Mouse (Mus musculus) induced T-regulatory cell, adult 2 months (primary cell): Measurements from ENCODE around the gene Ist1.

Experiments
- DNase-seq: peaks from one replicate; pipeline ENCODE4 v3.0.0-alpha.2; 2012; ENCODE audit warnings: low read depth

The Ist1 gene

GRCm38 (mm10) chr8:109682120-109682519 lies 10.9 kb downstream of the Ist1 start:
- DNase-seq, result no peak

GRCm38 (mm10) chr8:109681535-109681934 lies 11.5 kb downstream of the Ist1 start:
- no peak for DNase-seq

DNA sequence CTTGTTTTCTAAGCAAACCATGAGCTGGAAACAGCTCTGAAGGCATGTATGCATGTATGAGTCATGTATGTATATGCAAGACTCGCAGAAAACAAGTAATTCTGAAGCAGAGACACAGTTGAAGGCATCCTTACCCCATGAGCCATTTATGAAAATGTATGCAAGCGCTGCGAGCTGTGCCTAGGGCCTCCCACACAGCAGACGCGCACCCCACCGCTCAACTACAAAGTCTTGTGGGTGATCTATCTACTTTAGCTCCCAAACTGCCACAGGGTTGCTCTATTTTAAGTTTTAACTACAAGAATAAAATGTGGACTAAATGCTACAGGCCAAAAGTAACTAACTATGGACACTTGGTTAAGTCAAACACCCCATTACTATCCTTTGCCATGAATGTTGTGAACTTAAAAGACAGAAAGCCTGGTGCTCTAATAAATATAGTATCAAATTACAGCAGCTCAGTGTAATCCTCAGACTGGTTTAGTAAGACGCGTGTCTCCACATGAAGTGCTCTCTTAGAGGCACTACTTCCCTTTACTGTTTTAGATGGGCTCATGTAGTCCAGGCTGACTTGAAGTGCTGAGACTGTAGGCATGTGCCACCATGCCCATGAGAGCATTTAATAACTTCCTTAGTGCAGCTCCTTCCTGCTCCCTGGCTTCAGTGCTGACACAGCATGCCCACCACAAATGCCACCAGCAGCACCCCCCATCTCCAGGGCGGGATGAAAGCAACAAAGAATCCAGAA lies 17.0 kb downstream of the Ist1 start:
- DNase-seq, result no peak

- DNase-seq, result no peak
These were observed 19.5 kb downstream of the Ist1 start for GRCm38 (mm10) chr8:109673596-109673995.

GRCm38 (mm10) chr8:109672656-109673055 lies 20.4 kb downstream of the Ist1 start:
- DNase-seq, result no peak

DNA sequence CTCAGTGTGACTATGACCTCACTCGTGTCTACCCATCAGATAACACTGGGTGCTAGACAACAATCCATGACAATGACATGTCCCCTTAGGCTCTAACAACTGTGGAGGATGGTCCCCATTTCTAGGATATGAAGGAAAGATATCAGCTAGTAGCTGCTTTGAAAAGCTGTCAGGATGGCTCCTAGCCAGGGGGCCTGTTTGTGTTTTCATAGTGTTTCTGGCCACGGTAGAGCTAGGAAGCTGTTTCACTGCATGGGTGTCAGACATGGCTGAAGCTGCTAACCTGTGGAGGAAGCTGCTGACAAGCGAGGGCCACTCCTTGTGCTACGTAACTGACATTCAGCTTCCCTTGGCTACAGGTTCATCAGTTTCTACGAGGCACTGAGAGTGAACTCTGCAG lies 26.4 kb downstream of the Ist1 start:
- no peak for DNase-seq

DNA sequence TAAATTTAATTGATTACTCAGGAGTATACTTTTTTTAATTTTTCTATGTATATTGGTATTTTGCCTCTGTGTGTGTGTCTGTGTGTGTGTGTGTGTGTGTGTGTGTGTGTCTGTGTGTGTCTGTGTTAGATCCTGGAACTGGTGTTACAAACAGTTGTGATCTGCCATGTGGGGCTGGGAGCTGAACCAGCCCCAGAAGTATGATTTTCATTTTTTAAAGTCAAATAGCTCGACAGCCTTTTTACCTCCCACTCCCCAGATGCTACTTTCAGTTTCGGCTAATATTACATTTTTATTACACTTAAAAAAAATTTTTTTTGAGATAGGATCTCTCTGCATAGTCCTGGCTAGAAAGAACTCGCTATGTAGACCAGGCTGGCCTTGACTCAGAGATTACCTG lies 30.7 kb downstream of the Ist1 start:
- DNase-seq, result no peak

DNA sequence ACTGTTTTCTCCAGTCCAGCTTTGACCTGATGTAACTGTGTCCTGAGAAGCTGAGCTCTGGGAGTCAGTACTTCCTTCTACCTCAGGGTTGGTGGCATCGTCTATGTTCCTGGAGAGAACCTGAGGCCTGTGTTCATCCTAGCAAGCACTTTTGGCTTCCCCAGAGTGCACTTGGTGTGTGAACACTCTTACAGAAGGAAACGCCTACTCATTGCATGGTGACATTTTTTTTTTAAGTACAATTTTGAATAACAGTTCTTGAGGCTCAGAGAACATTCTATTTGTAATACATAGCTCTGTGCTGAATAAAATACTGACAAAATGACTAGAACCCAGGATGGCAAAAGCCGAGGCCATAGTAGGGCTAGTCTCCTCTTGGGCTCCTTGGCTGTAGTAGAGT lies 36.2 kb downstream of the Ist1 start:
- no peak for DNase-seq

- DNase-seq, result no peak
These were observed 42.3 kb downstream of the Ist1 start for GRCm38 (mm10) chr8:109650801-109651200.

GRCm38 (mm10) chr8:109648469-109648868 lies 44.6 kb downstream of the Ist1 start:
- no peak for DNase-seq

DNA sequence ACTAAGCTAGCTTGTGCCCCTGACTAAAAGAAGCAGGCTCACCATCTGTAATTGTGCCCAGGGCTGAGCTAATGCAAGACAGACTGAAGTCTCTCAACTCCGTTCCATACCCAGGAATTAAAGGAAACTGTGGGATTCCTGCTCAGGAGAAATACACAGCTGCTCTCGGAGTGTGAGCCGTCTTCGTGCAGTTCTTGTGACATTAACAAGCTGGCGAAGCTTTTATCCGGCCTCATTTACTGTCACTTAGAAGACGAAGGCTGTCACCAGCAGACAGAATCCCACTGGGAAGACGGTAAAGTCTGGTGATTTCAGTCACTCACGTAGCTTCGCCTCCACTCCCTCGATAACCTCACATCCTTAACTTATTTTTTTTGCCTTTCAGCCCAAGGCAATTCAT lies 45.7 kb downstream of the Ist1 start:
- no peak for DNase-seq

- DNase-seq, result no peak
These were observed 51.8 kb downstream of the Ist1 start for GRCm38 (mm10) chr8:109641236-109641635.

DNA sequence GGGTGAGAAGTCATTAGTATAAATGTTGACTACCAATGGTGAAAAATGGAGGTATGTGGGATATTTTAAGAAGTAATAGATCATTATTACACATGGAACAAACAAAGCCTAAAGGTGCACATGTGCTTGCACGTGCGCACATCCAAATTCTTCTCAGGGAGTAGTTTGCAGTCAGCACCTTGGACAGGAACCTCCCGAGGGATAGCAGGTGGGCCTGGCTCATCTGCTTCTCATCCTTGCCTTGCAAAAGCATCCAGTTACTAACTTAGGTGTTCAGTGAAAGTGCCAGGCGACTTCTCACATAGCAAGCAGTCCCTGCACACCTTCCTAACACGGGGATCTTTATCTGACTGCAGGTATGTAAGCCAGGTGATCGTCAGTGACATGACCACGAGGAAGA lies 52.6 kb downstream of the Ist1 start:
- DNase-seq, result no peak

GRCm38 (mm10) chr8:109638851-109639250 lies 54.2 kb downstream of the Ist1 start:
- DNase-seq, result no peak

DNA sequence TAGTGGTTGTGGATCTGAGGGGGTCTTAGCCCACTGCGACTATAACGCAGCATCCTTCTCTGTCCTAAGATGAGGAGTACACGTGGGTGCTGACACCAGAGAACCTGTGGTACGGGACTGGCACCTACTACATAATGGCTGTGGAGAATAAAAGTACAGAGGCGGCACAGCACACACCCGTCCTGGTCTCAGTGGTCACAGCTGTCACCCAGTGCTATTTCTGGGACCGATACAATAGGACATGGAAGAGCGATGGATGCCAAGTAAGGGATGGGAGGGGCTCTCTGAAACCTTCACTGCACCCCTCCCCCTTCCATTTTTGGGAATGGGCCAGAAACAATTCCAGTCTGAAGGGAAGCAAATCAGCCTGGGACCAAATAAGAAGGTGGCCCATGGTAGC lies 57.9 kb downstream of the Ist1 start:
- no peak for DNase-seq

- no peak for DNase-seq
These were observed 60.6 kb downstream of the Ist1 start for GRCm38 (mm10) chr8:109632498-109632897.

- no peak for DNase-seq
These were observed 64.4 kb downstream of the Ist1 start for GRCm38 (mm10) chr8:109628638-109629037.
